Mouse (Mus musculus) cerebellum, adult 9-11 months (tissue): ENCODE results near the gene Hilpda.

ENCODE experiments used
- DNase-seq: peaks from one replicate; pipeline ENCODE4 v3.0.0; 2022

Gene Hilpda

GRCm38 (mm10) chr6:29272312-29273072 is at the start of gene Hilpda:
TSS of gene Hilpda (plus strand) at chr6:29272488.
- peak; percentile 91 for DNase-seq

GRCm38 (mm10) chr6:29229265-29229913 is 42.9 kb upstream of the Hilpda start:
- DNase-seq = no peak

- DNase-seq = no peak
Measured at GRCm38 (mm10) chr6:29230386-29230785, 41.9 kb upstream of the Hilpda start.

- DNase-seq = no peak
Measured at GRCm38 (mm10) chr6:29231799-29232198, 40.5 kb upstream of the Hilpda start.

DNA sequence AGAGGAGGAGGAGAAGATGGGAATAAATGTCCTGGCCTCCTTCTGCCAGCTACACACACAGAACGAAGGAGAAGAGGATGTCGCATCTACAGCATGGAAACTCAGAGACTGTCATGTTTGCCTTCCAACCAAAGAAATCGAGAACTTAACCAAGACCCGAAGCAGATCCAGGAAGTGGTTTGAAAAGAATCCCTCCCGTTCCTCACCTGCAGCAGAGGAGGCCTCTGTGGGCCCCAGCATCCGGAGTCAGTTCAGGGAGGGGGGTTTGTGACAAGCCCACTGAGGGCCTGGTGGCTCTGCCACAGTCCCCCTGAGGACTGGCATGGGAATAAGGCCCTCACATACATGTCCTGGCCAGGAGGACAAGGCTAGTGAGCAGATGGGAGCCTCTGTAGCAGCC is 40.0 kb upstream of the Hilpda start:
- no peak for DNase-seq

DNA sequence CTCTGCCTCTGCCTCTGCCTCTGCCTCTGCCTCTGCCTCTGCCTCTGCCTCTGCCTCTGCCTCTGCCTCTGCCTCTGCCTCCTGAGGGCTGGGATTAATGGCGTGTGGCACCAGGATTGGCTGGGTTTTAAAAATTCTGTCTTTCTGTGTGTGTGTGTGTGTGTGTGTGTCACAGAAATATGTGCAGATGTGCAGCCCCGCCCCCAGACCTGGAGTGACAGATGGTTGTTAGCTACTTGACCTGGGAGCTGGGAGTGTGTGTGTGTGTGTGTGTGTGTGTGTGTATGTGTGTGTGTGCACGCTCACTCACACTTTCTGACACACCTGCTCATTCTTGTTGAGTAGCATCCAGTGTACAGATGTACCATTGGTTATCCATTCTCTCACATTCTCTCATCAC is 38.6 kb upstream of the Hilpda start:
- no peak for DNase-seq

GRCm38 (mm10) chr6:29234272-29234671 is 38.0 kb upstream of the Hilpda start:
- DNase-seq = no peak

GRCm38 (mm10) chr6:29240806-29241205 is 31.5 kb upstream of the Hilpda start:
- peak; percentile 31 for DNase-seq

DNA sequence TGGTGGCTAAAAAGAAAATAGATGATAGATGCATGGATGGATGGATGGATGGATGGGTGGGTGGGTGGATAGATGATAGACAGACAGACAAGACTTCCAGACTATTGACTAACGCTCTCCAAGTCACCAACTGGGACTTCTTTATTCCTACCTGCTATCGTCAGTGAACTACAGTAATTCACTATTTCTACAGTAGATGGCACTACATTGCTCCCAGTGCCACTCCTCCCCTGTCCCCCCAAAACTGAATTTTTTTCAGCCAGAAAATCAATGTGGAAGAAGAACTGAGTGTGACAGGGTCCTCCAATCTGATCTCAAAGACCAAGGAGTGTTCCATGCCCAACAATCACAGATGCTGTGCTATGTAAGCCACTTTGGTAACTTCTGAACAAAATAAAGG is 30.6 kb upstream of the Hilpda start:
- DNase-seq = no peak

DNA sequence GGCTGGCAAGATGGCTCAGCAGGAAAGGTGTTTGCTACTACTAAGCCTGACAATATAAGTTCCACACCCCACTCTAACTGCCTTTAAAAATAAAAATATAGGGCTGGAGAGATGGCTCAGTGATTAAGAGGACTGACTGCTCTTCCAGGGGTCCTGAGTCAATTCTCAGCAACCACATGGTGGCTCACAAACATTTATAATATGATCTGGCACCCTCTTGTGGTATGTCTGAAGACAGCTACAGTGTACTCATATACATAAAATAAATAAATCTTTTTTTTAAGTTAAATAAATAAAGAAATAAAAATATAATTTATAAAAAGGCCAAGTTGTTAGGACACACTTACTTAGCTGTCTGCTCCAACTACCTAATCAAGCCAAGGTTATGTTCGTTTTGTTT is 30.0 kb upstream of the Hilpda start:
- DNase-seq = no peak

- DNase-seq = no peak
Measured at GRCm38 (mm10) chr6:29245272-29246120, 26.8 kb upstream of the Hilpda start.

GRCm38 (mm10) chr6:29246183-29246582 is 26.1 kb upstream of the Hilpda start:
- DNase-seq = no peak

- no peak for DNase-seq
Measured at GRCm38 (mm10) chr6:29246585-29246984, 25.7 kb upstream of the Hilpda start.

DNA sequence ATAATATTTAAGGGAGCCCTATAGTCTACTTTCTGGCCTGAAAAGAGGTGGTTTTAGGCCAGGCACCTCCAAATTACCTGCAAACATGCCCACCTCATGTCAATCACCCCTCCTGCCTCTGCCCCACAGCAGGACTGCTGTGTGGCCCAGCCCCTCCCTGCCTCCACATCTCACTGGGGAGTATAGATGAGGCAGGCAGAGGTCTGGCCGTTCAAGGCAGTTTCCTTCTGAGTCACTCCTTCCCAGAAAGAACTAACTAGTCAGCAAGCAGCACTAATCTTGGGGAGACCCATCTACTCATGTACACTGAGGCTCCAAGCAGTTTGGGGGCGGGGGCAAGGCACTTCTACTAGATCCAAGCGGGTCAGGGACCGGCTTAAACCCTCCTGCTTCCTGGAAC is 25.2 kb upstream of the Hilpda start:
- no peak for DNase-seq

DNA sequence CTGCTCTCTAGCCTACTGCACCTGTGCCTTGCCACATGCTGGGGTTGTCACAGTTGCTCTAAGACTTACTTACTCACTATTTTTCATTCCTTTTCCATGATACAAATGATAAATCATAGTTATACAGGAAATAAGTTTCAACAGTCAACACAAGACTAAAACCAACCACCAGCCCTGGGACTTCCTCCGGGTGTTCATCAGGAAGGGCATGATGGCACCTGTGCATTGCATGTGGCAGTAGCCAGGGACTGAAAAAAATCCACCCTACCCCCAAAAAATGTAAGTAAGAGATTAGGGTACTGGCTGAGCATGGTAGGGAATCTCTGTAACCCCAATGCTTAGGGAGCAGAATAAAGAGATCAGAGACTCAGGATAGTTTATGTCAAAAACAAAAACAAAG is 12.9 kb upstream of the Hilpda start:
- DNase-seq = no peak

- no peak for DNase-seq
Measured at GRCm38 (mm10) chr6:29261831-29262230, 10.5 kb upstream of the Hilpda start.

GRCm38 (mm10) chr6:29263650-29264455 is 8.4 kb upstream of the Hilpda start:
- DNase-seq = peak; percentile 39

DNA sequence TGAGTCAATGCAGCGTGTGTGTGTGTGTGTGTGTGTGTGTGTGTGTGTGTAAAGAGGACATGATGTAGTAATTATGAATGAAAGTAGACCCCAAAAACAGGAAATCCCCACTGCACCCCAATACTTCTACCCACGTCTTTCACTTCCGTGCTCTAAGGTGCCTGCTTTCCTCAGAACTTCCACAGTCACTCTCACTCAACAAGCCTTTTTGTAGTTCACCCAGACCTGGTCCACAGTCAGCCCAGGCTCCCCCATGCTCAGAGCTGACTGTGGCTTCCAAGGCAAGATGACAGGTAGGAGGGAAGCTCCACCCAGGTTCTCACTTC is 7.9 kb upstream of the Hilpda start:
- no peak for DNase-seq

DNA sequence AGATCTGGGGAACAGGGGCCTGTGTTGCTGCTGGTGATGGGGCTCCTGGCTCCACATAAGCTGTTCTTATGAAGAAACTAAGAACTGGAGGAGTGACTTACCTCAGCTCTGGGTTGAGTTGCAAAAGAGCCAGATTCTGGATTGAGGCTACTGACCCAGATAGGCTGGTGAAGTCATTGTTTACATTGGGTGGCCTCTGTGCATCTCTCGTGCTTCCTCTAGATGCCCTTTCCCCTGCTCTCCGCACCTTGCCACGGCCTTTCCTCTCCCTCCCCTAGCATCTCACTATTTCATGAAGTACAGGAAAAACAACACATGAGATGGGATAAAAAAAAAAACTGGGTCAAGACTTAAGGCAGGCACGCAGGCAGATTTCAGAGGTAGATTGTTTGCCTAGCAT is 5.4 kb upstream of the Hilpda start:
- no peak for DNase-seq

DNA sequence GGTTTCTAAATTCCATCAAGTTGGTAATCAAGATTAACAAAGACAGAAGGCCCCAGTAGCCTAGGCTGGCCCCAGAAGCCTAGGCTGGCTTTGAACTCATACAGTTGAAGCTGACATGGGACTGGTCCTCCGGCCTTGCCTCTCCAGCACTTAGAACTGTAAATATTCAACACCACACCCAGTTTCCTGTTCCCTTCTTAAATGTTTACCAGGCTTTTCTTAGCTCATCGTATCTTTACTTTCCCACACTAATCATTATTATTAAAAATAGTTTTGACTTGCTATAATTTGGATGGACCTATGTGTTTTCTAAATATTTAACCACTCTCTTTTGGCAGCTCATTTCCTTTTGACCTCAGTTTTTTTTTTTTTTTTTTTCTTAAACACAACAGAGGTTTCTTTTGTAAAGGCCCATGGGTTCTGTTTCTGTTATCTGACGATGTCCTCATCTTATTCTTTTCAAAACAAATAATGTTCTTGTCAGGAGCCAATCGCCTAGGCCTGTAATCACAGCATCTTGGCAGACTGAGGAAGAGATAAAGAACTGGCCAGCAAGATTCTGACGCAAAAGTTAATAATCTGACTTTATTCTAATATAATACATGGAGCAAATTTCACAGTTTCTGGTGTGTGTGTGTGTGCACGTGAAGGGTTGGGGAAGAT is 3.2 kb upstream of the Hilpda start:
- DNase-seq = no peak

GRCm38 (mm10) chr6:29270961-29271360 is 1.3 kb upstream of the Hilpda start:
- no peak for DNase-seq

GRCm38 (mm10) chr6:29276746-29277145 is 4.5 kb downstream of the Hilpda start:
- DNase-seq = no peak
